Mouse (Mus musculus) neural tube, embryonic 12.5 days (tissue): ENCODE results near the gene Insl5. TPM values are rescaled to one million over a fixed set of nuclear protein-coding genes. Genes with fewer than 3 reads are reported as not detected.

Experiments used
- ATAC-seq: fragments of 200-750 bp; cut with Nextera tagmentation; 2 replicates; pipeline ENCODE4 v1.8.0; 2017; ENCODE audit warnings: low read depth, mild to moderate bottlenecking, moderate TSS enrichment, moderate library complexity; ENCODE audit not compliant: low FRiP score
- H3K27ac ChIP-seq: fragments of 300-500 bp; sonication (generic); 2 replicates; pipeline ENCODE4 v1.5.1; 2016
- H3K27me3 ChIP-seq: fragments of 300-500 bp; sonication (generic); replicated peaks from 2 replicates; pipeline ENCODE4 v1.6.1; 2016; ENCODE audit warnings: mild to moderate bottlenecking
- H3K36me3 ChIP-seq: fragments of 300-500 bp; sonication (generic); 2 replicates; pipeline ENCODE4 v1.6.1; 2016; ENCODE audit warnings: mild to moderate bottlenecking
- H3K4me1 ChIP-seq: fragments of 300-500 bp; sonication (generic); 2 replicates; pipeline ENCODE4 v1.6.1; 2016
- H3K4me2 ChIP-seq: fragments of 300-500 bp; sonication (generic); replicated peaks from 2 replicates; pipeline ENCODE4 v1.6.1; 2016; ENCODE audit warnings: mild to moderate bottlenecking
- H3K4me3 ChIP-seq: fragments of 300-500 bp; sonication (generic); 2 replicates; pipeline ENCODE4 v1.5.1; 2016
- H3K9ac ChIP-seq: fragments of 300-500 bp; sonication (generic); 2 replicates; pipeline ENCODE4 v1.6.1; 2016; ENCODE audit warnings: mild to moderate bottlenecking
- H3K9me3 ChIP-seq: fragments of 300-500 bp; sonication (generic); 2 replicates; pipeline ENCODE4 v1.6.1; 2016; ENCODE audit warnings: mild to moderate bottlenecking
- WGBS: fragments of 180-500 bp; shearing (Covaris S2); methylation state at CpG from one replicate; pipeline ENCODE4 v1.1.7; 2016; 5-methylcytosine and 5-hydroxymethylcytosine counted together
- polyA plus RNA-seq: library from polyadenylated mRNA; unstranded; fragments of >200 nt; fragmentation: Nextera tagmentation; extraction: Ambion mirVana; gene quantifications from 2 replicates; pipeline ENCODE4 v1.2.1, GENCODE M21; 2016

The Insl5 gene
- 0.29 TPM in 1 of 2 replicates, not detected in the other for polyA plus RNA-seq

DNA sequence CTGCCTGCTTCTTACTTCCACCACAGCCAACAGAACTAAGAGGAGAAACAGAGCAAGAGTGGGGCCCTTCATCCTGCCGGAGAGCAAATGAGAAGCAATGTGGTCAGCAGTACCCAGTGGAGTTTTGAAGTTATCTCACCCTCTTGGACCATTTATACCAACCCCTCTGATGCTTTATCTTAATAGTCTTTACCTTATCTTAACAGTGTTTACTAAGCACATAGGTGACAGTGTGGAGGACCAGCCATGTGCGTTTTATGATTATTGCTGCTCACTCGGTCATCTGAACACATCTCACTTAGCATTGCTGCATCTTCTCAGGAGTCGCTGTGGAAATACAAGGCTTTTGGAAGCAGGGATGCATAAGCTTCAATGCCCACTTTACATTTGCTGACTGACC lies at the start of gene Insl5:
TSS of gene Insl5 (minus strand) at position 222 of the 400 bp plus-strand sequence.
- H3K4me2 ChIP-seq: no peak within 1 kb of the TSS
- no peak within 1 kb of the TSS for H3K9ac ChIP-seq
- no peak within 1 kb of the TSS for H3K4me3 ChIP-seq
- 87% methylated on average over 4 of the region's 4 CpGs for WGBS
- no peak within 1 kb of the TSS for H3K27ac ChIP-seq
- no peaks in the 10 kb centered on the region for H3K9me3 ChIP-seq
- H3K36me3 ChIP-seq: no peaks in the 10 kb centered on the region
- H3K4me1 ChIP-seq: no peaks in the 10 kb centered on the region
- no peaks in the 10 kb centered on the region for H3K27me3 ChIP-seq
- ATAC-seq: no peak

DNA sequence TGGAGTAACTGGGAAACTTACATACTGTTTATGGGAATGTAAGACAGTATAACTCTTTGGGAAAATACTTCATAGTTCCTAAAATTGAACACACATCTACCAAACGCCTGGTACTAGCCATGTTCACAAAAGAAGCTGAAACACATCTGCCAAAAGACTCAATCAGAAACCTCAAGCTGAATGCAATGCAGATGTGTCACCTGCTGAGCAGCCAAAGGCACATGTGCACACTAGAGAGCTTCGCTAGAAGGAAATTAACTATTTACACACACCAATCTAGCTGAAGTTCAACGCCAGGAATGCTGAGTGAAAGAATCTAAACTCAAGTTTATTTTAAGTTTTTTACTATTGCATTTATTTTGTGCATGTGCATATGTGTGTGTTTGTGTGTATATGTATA lies 44.0 kb upstream of the Insl5 start:
- H3K4me2 ChIP-seq: no peak overlapping the region
- ATAC-seq: no peak
- H3K4me3 ChIP-seq: no peak overlapping the region
- H3K36me3 ChIP-seq: no peaks in the 10 kb centered on the region
- H3K27me3 ChIP-seq: no peaks in the 10 kb centered on the region
- WGBS: 79% methylated on average over 3 of the region's 3 CpGs
- H3K9me3 ChIP-seq: no peaks in the 10 kb centered on the region
- H3K27ac ChIP-seq: no peak overlapping the region
- no peaks in the 10 kb centered on the region for H3K4me1 ChIP-seq
- H3K9ac ChIP-seq: no peak overlapping the region

DNA sequence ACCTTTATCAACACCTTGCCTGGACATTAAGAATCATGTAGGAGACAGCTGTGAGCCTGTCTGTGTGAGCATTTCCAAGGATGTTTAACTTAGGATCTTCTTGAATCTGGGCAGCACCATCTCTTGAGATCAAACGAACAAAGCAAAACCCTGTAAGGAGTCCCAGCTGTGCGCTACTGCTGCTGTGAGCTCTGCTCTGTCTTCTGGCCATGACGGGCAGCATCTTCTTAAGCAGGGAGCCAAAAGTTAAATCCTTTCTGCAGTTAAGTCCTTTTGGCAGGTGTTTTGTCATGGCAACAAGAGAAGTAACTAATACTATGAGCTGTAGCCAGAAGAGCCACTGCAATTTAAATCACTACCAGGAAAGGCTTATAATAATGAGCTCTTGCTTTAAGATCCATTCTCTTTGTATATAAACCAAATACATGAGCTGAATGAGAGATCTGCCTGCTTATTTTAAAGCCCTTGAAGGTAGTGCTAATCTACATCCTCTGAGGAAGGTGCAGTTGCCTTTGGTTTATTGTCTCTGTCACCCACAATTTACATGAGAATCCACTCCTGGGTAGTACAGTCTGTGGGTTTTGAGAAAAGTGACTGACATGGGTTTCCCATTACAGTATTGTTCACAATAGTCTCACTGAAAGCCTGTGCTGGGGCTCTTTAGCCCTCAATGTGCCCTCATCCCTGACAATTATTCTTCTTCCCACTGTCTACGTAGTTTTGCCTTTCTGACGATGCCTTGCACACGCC lies 41.4 kb upstream of the Insl5 start:
- 61% methylated on average over 6 of the region's 6 CpGs for WGBS
- Histone ChIP-seq H3K4me3 (no peak overlapping the region), H3K27me3 (no peaks in the 10 kb centered on the region), H3K27ac (no peak overlapping the region), H3K4me1 (no peaks in the 10 kb centered on the region), H3K4me2 (no peak overlapping the region), H3K36me3 (no peaks in the 10 kb centered on the region), H3K9ac (no peak overlapping the region), H3K9me3 (no peaks in the 10 kb centered on the region)
- ATAC-seq: no peak

DNA sequence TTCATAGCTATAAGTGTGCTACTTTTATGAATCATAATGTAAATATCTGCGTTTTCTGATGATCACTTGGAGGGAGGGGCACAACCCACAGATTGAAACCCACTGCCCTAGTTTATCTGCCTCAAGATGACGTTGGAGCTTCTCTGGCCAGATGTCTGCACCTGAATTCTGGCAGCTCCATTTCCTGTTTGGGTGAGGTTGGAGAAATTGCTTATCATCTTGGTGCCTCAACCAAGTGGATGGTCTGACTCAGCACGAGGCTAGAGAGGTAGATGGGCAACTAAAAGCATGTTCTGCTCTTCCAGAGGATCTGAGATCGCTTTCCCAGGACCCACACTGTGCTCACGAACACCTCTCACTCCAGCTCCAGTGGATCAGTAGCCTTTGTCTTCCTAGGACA lies 38.3 kb upstream of the Insl5 start:
- Histone ChIP-seq H3K4me2 (no peak overlapping the region), H3K4me1 (no peaks in the 10 kb centered on the region), H3K36me3 (no peaks in the 10 kb centered on the region), H3K9me3 (no peaks in the 10 kb centered on the region), H3K27ac (no peak overlapping the region), H3K9ac (no peak overlapping the region), H3K27me3 (no peaks in the 10 kb centered on the region), H3K4me3 (no peak overlapping the region)
- no peak for ATAC-seq
- whole genome bisulfite sequencing: 80% methylated on average over 5 of the region's 5 CpGs

DNA sequence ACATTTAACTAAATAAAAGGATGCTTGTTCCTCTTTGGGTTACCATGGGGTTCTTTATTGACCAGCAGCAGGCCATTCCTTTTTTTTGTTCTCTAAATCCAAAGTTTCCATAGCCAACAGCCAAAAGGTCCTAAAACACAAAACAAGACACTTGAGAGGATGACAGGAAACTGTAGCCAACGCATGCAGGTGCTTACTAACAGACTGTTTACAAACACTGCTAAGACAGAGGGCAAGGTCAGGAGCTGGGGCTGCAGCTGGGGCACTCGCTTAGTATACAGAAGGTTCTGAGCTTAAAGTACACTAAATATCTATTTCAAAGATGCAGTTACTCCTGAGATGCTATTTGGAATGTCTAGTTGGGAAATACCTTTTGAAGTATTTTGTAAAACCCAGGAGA lies 37.8 kb upstream of the Insl5 start:
- no peaks in the 10 kb centered on the region for H3K9me3 ChIP-seq
- H3K4me3 ChIP-seq: no peak overlapping the region
- no peak overlapping the region for H3K27ac ChIP-seq
- 77% methylated on average over 2 of the region's 2 CpGs for WGBS
- peaks cover 1% of the 10 kb centered on the region; the same call in 1 of the 2 replicates for H3K36me3 ChIP-seq
- ATAC-seq: no peak
- no peak overlapping the region for H3K4me2 ChIP-seq
- H3K4me1 ChIP-seq: no peaks in the 10 kb centered on the region
- H3K9ac ChIP-seq: no peak overlapping the region
- H3K27me3 ChIP-seq: no peaks in the 10 kb centered on the region

DNA sequence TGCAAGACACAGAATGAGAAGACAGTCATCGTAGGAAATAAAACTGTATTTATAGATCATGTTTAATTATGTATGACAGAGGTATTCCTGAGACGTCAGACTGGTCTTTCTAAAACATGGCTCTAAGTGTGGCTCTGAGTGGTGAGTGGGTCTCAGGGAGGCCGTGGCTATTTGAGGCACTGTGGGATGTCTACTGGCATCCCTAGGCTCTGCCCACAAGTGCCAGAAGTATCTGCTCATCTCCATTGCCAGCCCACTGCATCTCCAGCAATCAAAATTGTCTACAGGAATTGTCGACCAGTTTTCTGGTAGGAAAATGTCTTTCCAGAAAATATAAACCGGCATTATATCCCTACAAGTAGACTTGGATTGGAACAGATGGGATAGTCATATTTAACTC lies 30.3 kb upstream of the Insl5 start:
- Histone ChIP-seq H3K4me3 (no peak overlapping the region), H3K9me3 (no peaks in the 10 kb centered on the region), H3K4me2 (no peak overlapping the region), H3K9ac (no peak overlapping the region), H3K4me1 (no peaks in the 10 kb centered on the region), H3K27ac (no peak overlapping the region), H3K27me3 (no peaks in the 10 kb centered on the region), H3K36me3 (peaks cover 8% of the 10 kb centered on the region)
- WGBS: 87% methylated on average over 5 of the region's 5 CpGs
- ATAC-seq: no peak

DNA sequence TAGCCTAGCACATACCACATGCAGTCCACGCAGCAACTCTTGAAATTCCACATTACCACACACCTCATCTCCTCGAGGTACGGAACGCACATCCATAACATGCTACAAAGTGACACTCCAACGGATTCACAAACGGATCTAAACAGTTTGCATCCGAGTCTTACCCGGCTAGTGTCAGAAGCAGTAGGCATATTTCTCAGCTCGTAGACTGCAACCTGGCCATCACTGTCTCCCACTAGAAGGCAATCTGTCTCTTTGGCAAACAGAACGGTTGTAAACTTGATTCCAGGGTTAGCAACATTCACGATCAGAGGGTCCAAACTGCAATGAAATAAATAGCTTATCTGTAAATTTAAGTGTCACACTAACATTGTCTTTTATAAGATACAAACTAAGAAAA lies 21.4 kb upstream of the Insl5 start:
- H3K4me1 ChIP-seq: no peaks in the 10 kb centered on the region
- H3K4me3 ChIP-seq: no peak overlapping the region
- no peak overlapping the region for H3K27ac ChIP-seq
- H3K27me3 ChIP-seq: no peaks in the 10 kb centered on the region
- WGBS: 87% methylated on average over 11 of the region's 11 CpGs
- no peak overlapping the region for H3K4me2 ChIP-seq
- H3K36me3 ChIP-seq: no peaks in the 10 kb centered on the region
- no peak overlapping the region for H3K9ac ChIP-seq
- ATAC-seq: no peak
- H3K9me3 ChIP-seq: no peaks in the 10 kb centered on the region

DNA sequence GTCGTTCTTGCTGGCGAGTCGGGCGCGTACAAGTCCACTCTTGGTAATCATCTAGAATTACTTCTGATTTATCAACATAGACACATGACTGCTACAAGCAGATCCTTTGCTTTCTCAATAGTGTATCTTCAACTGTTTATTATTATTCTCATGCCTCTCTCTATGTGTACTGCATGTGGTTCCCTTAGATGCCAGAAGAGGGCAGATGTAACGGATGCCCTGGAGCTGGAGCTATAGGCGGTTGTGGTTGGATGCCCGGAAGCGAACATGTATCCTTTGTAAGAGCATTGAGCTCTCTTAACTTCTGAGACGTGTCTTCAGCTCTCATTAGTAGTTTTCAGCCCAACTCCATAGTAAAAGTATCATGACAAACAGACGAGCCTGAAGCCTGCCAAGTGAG lies 16.4 kb upstream of the Insl5 start:
- ATAC-seq: no peak
- Histone ChIP-seq H3K9me3 (no peaks in the 10 kb centered on the region), H3K27ac (no peak overlapping the region), H3K36me3 (no peaks in the 10 kb centered on the region), H3K27me3 (no peaks in the 10 kb centered on the region), H3K4me1 (no peaks in the 10 kb centered on the region), H3K4me2 (no peak overlapping the region), H3K4me3 (no peak overlapping the region), H3K9ac (no peak overlapping the region)
- 96% methylated on average over 11 of the region's 11 CpGs for WGBS

DNA sequence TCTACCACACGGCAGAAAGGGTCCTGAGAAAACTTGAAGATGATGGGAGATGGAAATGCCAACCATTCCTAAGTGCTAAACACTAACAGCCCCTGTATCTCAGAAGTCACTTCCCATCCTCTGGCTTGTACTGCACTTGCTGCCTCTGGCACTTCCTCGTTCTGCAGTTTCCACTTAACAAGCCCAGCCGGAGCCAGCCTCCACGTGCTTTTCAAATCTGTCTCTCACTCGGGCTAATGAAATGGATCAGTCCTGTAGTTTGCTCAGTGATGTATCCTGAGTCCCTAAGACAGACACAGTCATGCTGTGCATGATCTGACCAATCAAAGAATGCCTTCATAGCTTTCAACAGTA lies 13.2 kb upstream of the Insl5 start:
- Histone ChIP-seq H3K36me3 (no peaks in the 10 kb centered on the region), H3K4me1 (no peaks in the 10 kb centered on the region), H3K4me2 (no peak overlapping the region), H3K4me3 (no peak overlapping the region), H3K27ac (no peak overlapping the region), H3K9ac (no peak overlapping the region), H3K27me3 (no peaks in the 10 kb centered on the region), H3K9me3 (no peaks in the 10 kb centered on the region)
- WGBS: 65% methylated on average over 5 of the region's 5 CpGs
- no peak for ATAC-seq

DNA sequence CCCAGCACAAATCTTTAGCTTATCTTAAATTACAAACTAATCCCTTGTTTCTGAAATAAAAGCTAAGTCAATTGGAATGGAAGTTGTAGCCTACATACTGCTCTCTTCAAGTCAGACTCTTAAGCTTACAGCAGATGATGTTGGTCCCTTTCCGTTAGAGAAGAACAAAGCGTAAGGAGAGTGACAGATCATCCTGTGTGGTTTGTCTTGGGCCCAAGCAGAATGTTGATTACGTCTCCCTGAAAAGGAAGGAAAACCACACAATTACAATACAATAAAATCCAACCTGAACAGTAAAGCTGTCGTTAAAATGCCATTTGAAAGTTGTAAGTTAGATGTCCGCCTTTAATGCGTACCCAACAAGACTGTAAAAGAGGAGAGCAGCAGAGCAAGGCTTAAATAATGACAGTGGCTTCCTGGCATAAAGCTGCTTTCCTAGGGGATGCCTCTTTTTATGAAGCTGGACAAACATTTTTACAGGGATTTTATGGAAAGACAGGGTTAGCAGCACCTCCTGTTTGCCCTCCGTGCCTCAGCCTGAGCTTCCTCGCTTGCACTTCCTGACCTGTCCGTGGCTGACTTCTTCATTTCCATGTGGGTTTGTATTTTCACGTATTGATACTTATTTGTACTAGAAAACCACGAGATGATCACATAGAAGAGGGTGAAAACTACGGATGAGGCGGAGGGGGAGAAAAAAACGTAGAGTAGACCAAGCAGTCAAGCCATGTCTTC lies 12.6 kb upstream of the Insl5 start:
- Histone ChIP-seq H3K4me1 (no peaks in the 10 kb centered on the region), H3K36me3 (no peaks in the 10 kb centered on the region), H3K9ac (no peak overlapping the region), H3K27me3 (no peaks in the 10 kb centered on the region), H3K4me2 (no peak overlapping the region), H3K9me3 (no peaks in the 10 kb centered on the region), H3K27ac (no peak overlapping the region), H3K4me3 (no peak overlapping the region)
- ATAC-seq: no peak
- WGBS: 62% methylated on average over 14 of the region's 14 CpGs

DNA sequence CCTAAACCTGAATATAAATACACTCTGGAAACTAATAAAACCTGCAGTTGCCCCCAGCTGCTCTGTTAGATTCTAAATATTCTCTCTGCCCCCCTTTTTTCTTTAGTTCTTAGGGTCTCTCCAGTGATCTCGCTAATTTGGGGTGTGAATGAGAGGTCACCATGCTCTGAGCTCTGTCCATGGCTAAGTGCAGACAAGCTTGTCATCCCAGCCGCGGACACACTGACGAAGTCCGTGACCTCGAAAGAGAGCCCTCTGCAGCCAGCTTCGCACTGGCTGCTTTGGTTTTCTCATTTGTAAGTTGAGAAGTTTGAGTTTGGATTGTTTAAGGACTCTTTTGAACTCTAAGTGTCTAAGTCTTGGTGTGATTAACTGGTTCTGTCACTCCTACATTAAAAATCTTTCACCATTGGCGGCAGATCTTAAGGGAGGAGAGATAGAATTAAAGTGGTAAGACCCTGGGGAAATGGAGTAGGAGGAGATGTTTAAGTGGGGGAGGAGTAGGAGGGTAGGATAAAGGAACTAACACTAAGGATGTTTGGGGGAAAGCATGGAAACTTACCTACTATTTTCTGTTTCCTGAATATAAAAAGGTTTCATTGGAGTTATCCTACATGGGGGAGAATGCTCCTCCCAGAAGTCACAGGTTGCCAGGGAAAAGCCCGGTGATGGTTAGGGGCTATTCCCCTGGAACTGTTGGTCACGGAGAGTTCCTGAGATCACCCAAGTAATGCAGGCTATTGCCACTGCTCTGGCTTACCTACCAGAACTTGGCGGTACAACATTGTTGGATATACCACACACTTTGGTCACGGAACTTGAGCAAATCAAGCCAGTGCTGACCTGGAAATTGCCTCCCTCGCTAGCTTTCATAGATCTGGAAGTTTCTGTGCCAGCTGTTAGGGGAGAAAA lies 1.8 kb upstream of the Insl5 start:
- Histone ChIP-seq H3K4me3 (no peak overlapping the region), H3K27ac (no peak overlapping the region), H3K4me1 (no peaks in the 10 kb centered on the region), H3K36me3 (no peaks in the 10 kb centered on the region), H3K27me3 (no peaks in the 10 kb centered on the region), H3K4me2 (no peak overlapping the region), H3K9me3 (no peaks in the 10 kb centered on the region), H3K9ac (no peak overlapping the region)
- 73% methylated on average over 13 of the region's 13 CpGs for WGBS
- no peak for ATAC-seq

GRCm38 (mm10) chr4:103027745-103028144 lies 1.1 kb upstream of the Insl5 start:
- no peaks in the 10 kb centered on the region for H3K27me3 ChIP-seq
- H3K4me2 ChIP-seq: no peak overlapping the region
- WGBS: 83% methylated on average over 7 of the region's 7 CpGs
- H3K9me3 ChIP-seq: no peaks in the 10 kb centered on the region
- ATAC-seq: no peak
- no peak overlapping the region for H3K4me3 ChIP-seq
- no peaks in the 10 kb centered on the region for H3K4me1 ChIP-seq
- no peaks in the 10 kb centered on the region for H3K36me3 ChIP-seq
- H3K9ac ChIP-seq: no peak overlapping the region
- H3K27ac ChIP-seq: no peak overlapping the region
